Mouse (Mus musculus): ENCODE data around the gene Fbxl3. TPM values are rescaled to one million over a fixed set of nuclear protein-coding genes. Genes with fewer than 3 reads are reported as not detected.

Fbxl3 gene
- polyA plus RNA-seq, 1 experiment from 2014 or later: 26.5 TPM

GRCm38 (mm10) chr14:103059495-103059894 lies 39.9 kb downstream of the Fbxl3 start:
- Histone ChIP-seq H3K36me3 (ENCODE audit: control insufficient read depth, insufficient read depth, low read length) (no peaks in the 10 kb centered on the region), H3K4me1 (ENCODE audit: control insufficient read depth, insufficient read depth, low read length) (no peaks in the 10 kb centered on the region), H3K9ac (ENCODE audit: low read length) (no peak overlapping the region), H3K27ac (ENCODE audit: low read depth, low read length) (no peak overlapping the region), H3K4me3 (ENCODE audit: low read depth, low read length) (no peak overlapping the region), H3K27me3 (ENCODE audit: control insufficient read depth, insufficient read depth, low read length) (no peaks in the 10 kb centered on the region), H3K9me3 (ENCODE audit: control insufficient read depth, low read length) (no peaks in the 10 kb centered on the region), H3K4me2 (no peak overlapping the region)
- DNase-seq (ENCODE audit: low spot score, missing footprints): peak; percentile 23
- no peak for ATAC-seq (ENCODE audit: low FRiP score)
- 83% methylated on average over 10 of the region's 10 CpGs for WGBS

DNA sequence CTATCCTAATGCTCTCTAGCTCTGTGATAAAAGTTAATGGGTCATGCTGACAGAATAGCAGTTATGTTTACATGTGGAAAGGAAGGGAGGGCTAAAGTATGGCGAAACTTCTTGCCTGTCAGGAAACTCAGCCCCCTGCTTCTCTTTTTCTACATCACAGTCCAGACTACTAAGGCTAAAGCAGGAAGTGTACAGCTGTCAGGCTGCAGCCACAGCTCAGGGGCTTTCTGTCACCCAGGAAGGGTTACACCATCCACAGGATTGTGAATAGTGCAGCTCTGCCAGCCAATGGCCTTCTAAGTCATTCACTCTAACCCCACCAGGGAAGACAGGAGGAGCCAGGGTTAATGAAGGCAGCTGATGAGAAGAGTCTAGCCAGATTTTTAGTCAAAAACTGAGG lies 40.4 kb downstream of the Fbxl3 start:
- H3K27ac ChIP-seq (ENCODE audit: low read depth, low read length): no peak overlapping the region
- DNase-seq (ENCODE audit: low spot score, missing footprints) (peak; percentile 21), ATAC-seq (ENCODE audit: low FRiP score) (no peak)
- no peaks in the 10 kb centered on the region for H3K4me1 ChIP-seq (ENCODE audit: control insufficient read depth, insufficient read depth, low read length)
- WGBS: 81% methylated on average over 1 of the region's 1 CpGs
- H3K9ac ChIP-seq (ENCODE audit: low read length): no peak overlapping the region
- no peaks in the 10 kb centered on the region for H3K27me3 ChIP-seq (ENCODE audit: control insufficient read depth, insufficient read depth, low read length)
- no peak overlapping the region for H3K4me2 ChIP-seq
- H3K36me3 ChIP-seq (ENCODE audit: control insufficient read depth, insufficient read depth, low read length): no peaks in the 10 kb centered on the region
- no peak overlapping the region for H3K4me3 ChIP-seq (ENCODE audit: low read depth, low read length)
- H3K9me3 ChIP-seq (ENCODE audit: control insufficient read depth, low read length): no peaks in the 10 kb centered on the region

GRCm38 (mm10) chr14:103056601-103057000 lies 42.8 kb downstream of the Fbxl3 start:
- peak; percentile 73 for DNase-seq (ENCODE audit: low spot score, missing footprints)
- 93% methylated on average over 7 of the region's 7 CpGs for WGBS

GRCm38 (mm10) chr14:103054731-103055130 lies 44.6 kb downstream of the Fbxl3 start:
- no peaks in the 10 kb centered on the region for H3K9me3 ChIP-seq (ENCODE audit: control insufficient read depth, low read length)
- no peak overlapping the region for H3K27ac ChIP-seq (ENCODE audit: low read depth, low read length)
- H3K27me3 ChIP-seq (ENCODE audit: control insufficient read depth, insufficient read depth, low read length): no peaks in the 10 kb centered on the region
- DNase-seq (ENCODE audit: low spot score, missing footprints): peak; percentile 70
- no peak overlapping the region for H3K9ac ChIP-seq (ENCODE audit: low read length)
- no peak for ATAC-seq (ENCODE audit: low FRiP score)
- WGBS: 85% methylated on average over 13 of the region's 13 CpGs
- no peaks in the 10 kb centered on the region for H3K36me3 ChIP-seq (ENCODE audit: control insufficient read depth, insufficient read depth, low read length)
- H3K4me3 ChIP-seq (ENCODE audit: low read depth, low read length): no peak overlapping the region
- H3K4me1 ChIP-seq (ENCODE audit: control insufficient read depth, insufficient read depth, low read length): no peaks in the 10 kb centered on the region
- no peak overlapping the region for H3K4me2 ChIP-seq

More at GRCm38 (mm10) chr14:103056601-103057000, 42.8 kb downstream of the Fbxl3 start:
- no peaks in the 10 kb centered on the region for H3K9me3 ChIP-seq (ENCODE audit: control insufficient read depth, low read length)
- H3K9ac ChIP-seq (ENCODE audit: low read length): no peak overlapping the region
- ATAC-seq (ENCODE audit: low FRiP score): no peak
- no peaks in the 10 kb centered on the region for H3K4me1 ChIP-seq (ENCODE audit: control insufficient read depth, insufficient read depth, low read length)
- H3K27ac ChIP-seq (ENCODE audit: low read depth, low read length): no peak overlapping the region
- H3K36me3 ChIP-seq (ENCODE audit: control insufficient read depth, insufficient read depth, low read length): no peaks in the 10 kb centered on the region
- no peak overlapping the region for H3K4me2 ChIP-seq
- no peak overlapping the region for H3K4me3 ChIP-seq (ENCODE audit: low read depth, low read length)
- H3K27me3 ChIP-seq (ENCODE audit: control insufficient read depth, insufficient read depth, low read length): no peaks in the 10 kb centered on the region

- H3K36me3 ChIP-seq (ENCODE audit: control insufficient read depth, insufficient read depth, low read length): no peaks in the 10 kb centered on the region
- no peak overlapping the region for H3K27ac ChIP-seq (ENCODE audit: low read depth, low read length)
- ATAC-seq (ENCODE audit: low FRiP score): peak; percentile 90
- H3K9ac ChIP-seq (ENCODE audit: low read length): no peak overlapping the region
- H3K4me1 ChIP-seq (ENCODE audit: control insufficient read depth, insufficient read depth, low read length): peaks cover 2% of the 10 kb centered on the region; the same call in 1 of the 2 replicates
- no peak overlapping the region for H3K4me2 ChIP-seq
- no peaks in the 10 kb centered on the region for H3K27me3 ChIP-seq (ENCODE audit: control insufficient read depth, insufficient read depth, low read length)
- 40% methylated on average over 8 of the region's 8 CpGs for WGBS
- no peaks in the 10 kb centered on the region for H3K9me3 ChIP-seq (ENCODE audit: control insufficient read depth, low read length)
- peak; percentile 91 for DNase-seq (ENCODE audit: low spot score, missing footprints)
- no peak overlapping the region for H3K4me3 ChIP-seq (ENCODE audit: low read depth, low read length)
These were observed 48.1 kb downstream of the Fbxl3 start for GRCm38 (mm10) chr14:103051159-103051769.

DNA sequence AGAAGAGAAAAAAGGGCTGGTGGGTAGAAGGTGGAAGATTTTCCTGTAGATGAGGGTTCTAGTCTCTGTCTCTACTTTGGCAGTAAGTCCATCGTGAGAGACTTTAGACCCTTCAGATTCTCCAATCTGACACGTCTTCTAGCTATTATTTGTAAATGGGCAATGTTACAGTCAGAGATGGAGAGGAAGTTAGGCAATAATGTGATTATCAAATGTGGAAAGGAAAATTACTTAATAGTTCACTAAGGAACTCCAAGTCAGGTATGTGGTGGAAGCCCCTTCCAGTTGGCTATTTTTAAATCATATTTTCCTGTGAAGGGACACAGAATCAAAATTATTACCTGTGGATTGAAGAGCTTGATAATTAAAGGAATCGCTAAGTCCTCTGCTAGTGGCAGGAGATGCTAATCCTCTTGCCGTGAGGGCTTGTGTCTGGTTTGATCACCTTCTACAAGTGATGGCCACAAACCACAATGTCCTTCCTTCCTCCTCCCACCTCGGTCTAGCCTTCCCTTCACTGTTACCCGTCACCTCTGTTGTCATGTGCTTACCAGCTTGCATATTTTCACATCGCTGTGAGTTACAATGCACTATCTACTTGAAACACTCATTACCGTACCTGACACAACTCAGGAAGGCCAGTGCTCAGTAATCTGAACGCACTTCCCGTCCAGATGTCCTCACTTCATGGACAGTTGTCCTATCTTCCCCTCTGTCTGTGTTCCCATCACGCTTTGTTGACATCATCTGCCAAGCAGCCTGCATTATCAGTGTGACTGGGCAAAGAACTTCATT lies 50.9 kb downstream of the Fbxl3 start:
- Histone ChIP-seq H3K27ac (ENCODE audit: low read depth, low read length) (no peak overlapping the region), H3K4me2 (no peak overlapping the region), H3K36me3 (ENCODE audit: control insufficient read depth, insufficient read depth, low read length) (no peaks in the 10 kb centered on the region), H3K4me3 (ENCODE audit: low read depth, low read length) (no peak overlapping the region), H3K27me3 (ENCODE audit: control insufficient read depth, insufficient read depth, low read length) (no peaks in the 10 kb centered on the region), H3K9me3 (ENCODE audit: control insufficient read depth, low read length) (no peaks in the 10 kb centered on the region), H3K4me1 (ENCODE audit: control insufficient read depth, insufficient read depth, low read length) (peaks cover 2% of the 10 kb centered on the region; the same call in 1 of the 2 replicates), H3K9ac (ENCODE audit: low read length) (no peak overlapping the region)
- ATAC-seq (ENCODE audit: low FRiP score): no peak
- WGBS: 89% methylated on average over 11 of the region's 11 CpGs
- no peak for DNase-seq (ENCODE audit: low spot score, missing footprints)

DNA sequence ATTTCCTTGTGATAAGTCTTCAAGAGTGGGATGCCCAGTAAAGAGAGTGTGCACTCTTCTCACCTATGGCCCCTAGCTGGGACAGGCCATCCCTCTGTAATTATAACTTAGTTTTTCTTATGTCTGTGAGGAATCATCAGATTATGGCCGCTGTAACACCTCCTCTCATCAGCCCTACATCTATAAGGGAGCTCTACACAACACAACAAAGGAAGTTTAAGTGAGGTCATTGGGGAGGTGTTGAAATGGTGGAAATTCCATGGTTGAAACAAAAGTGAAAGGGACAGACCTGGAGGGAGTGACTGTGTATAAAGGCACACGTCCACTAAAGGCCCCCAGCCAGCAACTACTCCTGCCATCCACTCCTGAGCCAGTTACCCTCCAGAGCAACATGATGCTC lies 52.7 kb downstream of the Fbxl3 start, which contains the start of gene Acod1:
Acod1 (plus strand) TSS at position 301 of the 400 bp plus-strand sequence.
- no peak within 1 kb of the TSS for H3K27ac ChIP-seq (ENCODE audit: low read depth, low read length)
- H3K4me1 ChIP-seq (ENCODE audit: control insufficient read depth, insufficient read depth, low read length): peaks cover 2% of the 10 kb centered on the region; the same call in 1 of the 2 replicates
- 86% methylated on average over 2 of the region's 2 CpGs for WGBS
- no peaks in the 10 kb centered on the region for H3K9me3 ChIP-seq (ENCODE audit: control insufficient read depth, low read length)
- no peak within 1 kb of the TSS for H3K9ac ChIP-seq (ENCODE audit: low read length)
- ATAC-seq (ENCODE audit: low FRiP score): no peak
- no peak within 1 kb of the TSS for H3K4me3 ChIP-seq (ENCODE audit: low read depth, low read length)
- DNase-seq (ENCODE audit: low spot score, missing footprints): no peak
- H3K36me3 ChIP-seq (ENCODE audit: control insufficient read depth, insufficient read depth, low read length): no peaks in the 10 kb centered on the region
- H3K27me3 ChIP-seq (ENCODE audit: control insufficient read depth, insufficient read depth, low read length): no peaks in the 10 kb centered on the region
- H3K4me2 ChIP-seq: no peak within 1 kb of the TSS

- Histone ChIP-seq H3K4me2 (no peak overlapping the region), H3K9me3 (ENCODE audit: control insufficient read depth, low read length) (no peaks in the 10 kb centered on the region), H3K4me1 (ENCODE audit: control insufficient read depth, insufficient read depth, low read length) (no peaks in the 10 kb centered on the region), H3K36me3 (ENCODE audit: control insufficient read depth, insufficient read depth, low read length) (no peaks in the 10 kb centered on the region), H3K27me3 (ENCODE audit: control insufficient read depth, insufficient read depth, low read length) (no peaks in the 10 kb centered on the region), H3K9ac (ENCODE audit: low read length) (no peak overlapping the region), H3K4me3 (ENCODE audit: low read depth, low read length) (no peak overlapping the region), H3K27ac (ENCODE audit: low read depth, low read length) (no peak overlapping the region)
- ATAC-seq (ENCODE audit: low FRiP score): no peak
- WGBS: 78% methylated on average over 3 of the region's 3 CpGs
- no peak for DNase-seq (ENCODE audit: low spot score, missing footprints)
These were observed 62.4 kb downstream of the Fbxl3 start for GRCm38 (mm10) chr14:103037016-103037415.

- Histone ChIP-seq H3K4me3 (ENCODE audit: low read depth, low read length) (no peak overlapping the region), H3K36me3 (ENCODE audit: control insufficient read depth, insufficient read depth, low read length) (no peaks in the 10 kb centered on the region), H3K27ac (ENCODE audit: low read depth, low read length) (no peak overlapping the region), H3K9me3 (ENCODE audit: control insufficient read depth, low read length) (no peaks in the 10 kb centered on the region), H3K4me1 (ENCODE audit: control insufficient read depth, insufficient read depth, low read length) (no peaks in the 10 kb centered on the region), H3K9ac (ENCODE audit: low read length) (no peak overlapping the region), H3K27me3 (ENCODE audit: control insufficient read depth, insufficient read depth, low read length) (no peaks in the 10 kb centered on the region), H3K4me2 (no peak overlapping the region)
- DNase-seq (ENCODE audit: low spot score, missing footprints): no peak
- no peak for ATAC-seq (ENCODE audit: low FRiP score)
- WGBS: 90% methylated on average over 9 of the region's 9 CpGs
These were observed 65.3 kb downstream of the Fbxl3 start for GRCm38 (mm10) chr14:103034076-103034475.

Data from midbrain, embryonic 11.5 days (tissue).